Mouse (Mus musculus) right cerebral cortex, postnatal 4 days (tissue): ENCODE measurements around the gene Nkx2-3.

Source experiments
- DNase-seq: peaks from one replicate; pipeline ENCODE4 v3.0.0-alpha.2; 2022

Gene Nkx2-3

GRCm38 (mm10) chr19:43606552-43607530 is 5.3 kb upstream of the Nkx2-3 start:
- DNase-seq = no peak

GRCm38 (mm10) chr19:43607842-43608680 is 4.1 kb upstream of the Nkx2-3 start:
- DNase-seq = no peak

- no peak for DNase-seq
Measured at GRCm38 (mm10) chr19:43608711-43609457, 3.2 kb upstream of the Nkx2-3 start.

GRCm38 (mm10) chr19:43609458-43610330 is 2.4 kb upstream of the Nkx2-3 start:
- no peak for DNase-seq

- DNase-seq = no peak
Measured at GRCm38 (mm10) chr19:43610341-43610848, 1.7 kb upstream of the Nkx2-3 start.

GRCm38 (mm10) chr19:43611110-43611509 is 1.0 kb upstream of the Nkx2-3 start:
- no peak for DNase-seq

GRCm38 (mm10) chr19:43611561-43611960 is 564 bp upstream of the Nkx2-3 start:
- no peak for DNase-seq

- no peak for DNase-seq
Measured at GRCm38 (mm10) chr19:43612501-43612971, 411 bp downstream of the Nkx2-3 start.

GRCm38 (mm10) chr19:43613293-43614130 is 1.4 kb downstream of the Nkx2-3 start:
- DNase-seq = no peak

- no peak for DNase-seq
Measured at GRCm38 (mm10) chr19:43614341-43615073, 2.4 kb downstream of the Nkx2-3 start.

- DNase-seq = no peak
Measured at GRCm38 (mm10) chr19:43615074-43615445, 2.9 kb downstream of the Nkx2-3 start.

- no peak for DNase-seq
Measured at GRCm38 (mm10) chr19:43615571-43616414, 3.7 kb downstream of the Nkx2-3 start.

GRCm38 (mm10) chr19:43616415-43616861 is 4.3 kb downstream of the Nkx2-3 start:
- no peak for DNase-seq

GRCm38 (mm10) chr19:43616889-43617288 is 4.8 kb downstream of the Nkx2-3 start:
- DNase-seq = no peak

GRCm38 (mm10) chr19:43617761-43618349 is 5.7 kb downstream of the Nkx2-3 start:
- DNase-seq = no peak

GRCm38 (mm10) chr19:43618505-43619030 is 6.4 kb downstream of the Nkx2-3 start:
- no peak for DNase-seq

GRCm38 (mm10) chr19:43619916-43620479 is 7.9 kb downstream of the Nkx2-3 start:
- DNase-seq = no peak

- no peak for DNase-seq
Measured at GRCm38 (mm10) chr19:43623913-43624312, 11.8 kb downstream of the Nkx2-3 start.
